Mouse (Mus musculus) cerebellum, adult 2 months (tissue): Measurements from ENCODE around the gene Gm16181.

Experiments
- CTCF ChIP-seq: fragments of 200-500 bp; IDR thresholded peaks from 2 replicates; pipeline ENCODE4 v1.5.1; 2011; ENCODE audit warnings: low read depth, mild to moderate bottlenecking, control low read depth, low read length, moderate library complexity, borderline replicate concordance; ENCODE audit not compliant: insufficient read depth
- POLR2A ChIP-seq: fragments of 200-500 bp; IDR thresholded peaks from 2 replicates; pipeline ENCODE4 v1.6.1; 2011; ENCODE audit warnings: low read length, control low read depth, borderline replicate concordance; ENCODE audit not compliant: insufficient read depth

GRCm38 (mm10) chr17:35244999-35245398, 24.4 kb downstream of the Gm16181 start:
- TF ChIP-seq CTCF (no peak), POLR2A (no peak)
